Mouse (Mus musculus): ENCODE measurements at regions not wholly inside any gene's neighbourhood (a gene's known extent, or its start where the extent isn't known, plus 50 kb on each side); places are given as distances from the start of the nearest gene placed in this dataset.

- DNase-seq (ENCODE audit: low spot score in 2 of 2): no peak
Observed at GRCm38 (mm10) chr14:66584699-66585098, 575.7 kb upstream of the Gulo start.

DNA sequence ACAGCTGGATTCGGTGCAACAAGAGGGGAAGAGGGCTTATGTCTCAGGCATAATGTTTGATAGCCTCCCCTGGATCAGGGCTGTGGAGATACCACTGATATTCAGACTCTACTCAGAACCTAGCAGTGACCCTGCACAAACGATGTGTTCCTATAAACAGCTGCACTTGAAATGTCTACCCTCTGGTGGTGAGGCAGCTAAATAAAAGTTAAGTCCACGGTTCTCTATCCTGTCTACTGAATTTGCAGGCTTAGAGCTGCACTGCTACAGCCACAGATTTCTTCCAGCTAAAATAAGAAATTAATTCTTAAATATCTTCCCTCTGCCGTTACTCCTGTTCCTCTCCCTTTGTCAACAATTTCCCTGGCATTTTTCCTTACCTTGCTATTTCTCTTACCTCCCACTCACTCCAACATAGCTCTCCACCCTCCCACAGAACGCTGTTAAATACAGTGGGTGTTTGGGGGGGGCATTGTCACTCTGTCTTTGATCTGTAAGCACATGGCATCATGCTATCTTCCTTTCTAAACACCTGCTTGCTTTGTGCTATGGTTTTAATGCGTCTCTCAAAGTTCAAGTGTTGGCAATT, 571.0 kb upstream of the Gulo start:
- no peak for DNase-seq (ENCODE audit: low spot score in 2 of 2)

- DNase-seq (ENCODE audit: low spot score in 2 of 2): no peak
Observed at GRCm38 (mm10) chr14:66566600-66566999, 557.6 kb upstream of the Gulo start.

GRCm38 (mm10) chr14:66562744-66563143, 553.7 kb upstream of the Gulo start:
- DNase-seq (ENCODE audit: low spot score in 2 of 2): no peak

- no peak for DNase-seq (ENCODE audit: low spot score in 2 of 2)
Observed at GRCm38 (mm10) chr14:66561715-66562114, 552.7 kb upstream of the Gulo start.

DNA sequence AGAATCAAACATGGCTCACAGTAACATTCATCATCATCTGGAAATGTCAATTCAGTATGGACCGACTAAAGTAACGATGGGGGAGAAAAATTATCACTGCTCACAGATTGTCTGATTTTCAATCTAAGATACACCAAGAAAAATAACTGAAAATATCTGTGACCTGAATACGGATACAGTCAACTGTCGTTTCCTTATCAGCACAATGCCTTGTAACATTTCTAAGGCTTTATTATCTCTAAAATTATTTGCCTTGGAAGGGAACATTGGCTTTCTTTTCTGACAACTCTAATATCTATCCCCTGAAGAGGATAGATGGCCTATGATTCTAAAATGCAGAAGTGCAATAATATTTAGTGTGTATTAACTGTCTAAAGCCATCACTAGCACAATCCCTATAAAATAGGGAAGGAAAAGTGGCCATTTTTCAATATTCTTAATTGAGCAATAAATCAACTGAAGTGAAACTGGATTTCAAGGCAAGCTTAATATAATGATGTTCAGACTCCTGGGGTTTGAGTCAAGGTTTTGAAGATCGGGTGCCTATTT, 552.1 kb upstream of the Gulo start:
- no peak for DNase-seq (ENCODE audit: low spot score in 2 of 2)

- DNase-seq (ENCODE audit: low spot score in 2 of 2): no peak
Observed at GRCm38 (mm10) chr14:66558393-66558792, 549.4 kb upstream of the Gulo start.

DNA sequence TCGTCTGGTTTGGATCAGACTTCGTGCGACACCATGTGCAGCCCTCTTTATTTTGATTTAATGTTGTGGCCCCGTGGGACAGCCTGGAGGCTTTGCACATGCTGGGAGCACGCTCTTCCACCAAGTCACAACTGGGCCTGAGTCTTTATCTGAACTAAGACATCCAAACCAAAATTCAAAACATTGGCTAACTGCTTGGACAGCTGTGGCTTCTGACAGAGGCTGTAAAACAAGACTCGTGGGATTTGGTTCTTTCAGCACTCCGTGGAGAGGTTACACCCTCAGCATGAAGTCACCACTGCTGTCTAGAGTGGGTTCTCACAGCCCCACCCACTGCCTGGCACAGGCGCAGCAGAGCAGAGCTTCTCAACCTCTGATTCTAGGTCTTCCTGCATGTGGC, 548.6 kb upstream of the Gulo start:
- no peak for DNase-seq (ENCODE audit: low spot score in 2 of 2)

DNA sequence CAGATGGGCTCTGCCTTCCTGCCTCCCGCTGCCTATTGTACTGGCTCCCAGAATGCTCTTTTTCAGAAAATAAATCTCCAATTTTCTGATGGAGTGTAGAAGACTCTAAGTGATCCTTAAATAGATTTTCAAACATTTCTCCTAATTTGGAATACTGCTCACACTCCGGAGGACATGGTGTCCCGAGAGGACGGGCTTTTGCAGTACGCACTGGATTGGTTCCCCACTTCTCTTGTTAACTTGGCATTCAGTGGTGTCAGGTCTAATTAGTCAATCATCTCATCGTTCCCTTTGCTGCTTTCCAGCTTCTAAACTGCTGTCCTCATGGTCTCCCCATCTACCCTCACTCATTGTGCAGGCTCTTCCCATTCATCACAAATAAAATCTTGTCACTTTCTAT, 529.5 kb upstream of the Gulo start:
- no peak for DNase-seq (ENCODE audit: low spot score in 2 of 2)

GRCm38 (mm10) chr14:66534671-66535070, 525.7 kb upstream of the Gulo start:
- no peak for DNase-seq (ENCODE audit: low spot score in 2 of 2)

- no peak for DNase-seq (ENCODE audit: low spot score in 2 of 2)
Observed at GRCm38 (mm10) chr14:66528135-66528534, 519.1 kb upstream of the Gulo start.

- peak; percentile 11 to 34 for DNase-seq (ENCODE audit: low spot score in 2 of 2)
Observed at GRCm38 (mm10) chr14:66527061-66527460, 518.1 kb upstream of the Gulo start.

DNA sequence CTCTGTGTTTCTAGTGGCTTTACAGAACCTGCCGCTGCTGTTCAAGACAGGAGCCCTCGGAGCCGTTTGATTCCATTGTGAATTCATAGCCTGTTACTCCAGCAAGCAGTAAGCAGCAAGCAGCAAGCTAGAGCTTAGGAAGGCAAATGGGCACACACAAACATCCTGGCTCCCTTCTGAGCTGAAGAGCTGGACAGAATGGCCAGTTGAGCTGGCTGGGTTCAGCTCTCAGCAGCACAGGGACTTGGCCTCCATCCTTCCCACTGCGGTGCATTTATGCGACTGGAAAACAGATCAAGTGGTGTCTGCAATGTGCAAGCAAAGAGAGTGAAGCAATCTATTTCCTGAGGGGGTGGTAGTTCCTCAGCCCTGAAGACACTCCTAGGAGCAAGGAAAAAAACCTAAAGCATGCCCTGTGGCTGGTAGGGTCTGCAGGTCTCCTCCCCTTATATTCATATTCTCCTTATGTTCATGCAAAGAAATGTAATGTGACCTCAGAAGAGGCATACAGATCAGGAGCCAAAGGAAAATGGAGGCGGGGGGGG, 513.9 kb upstream of the Gulo start:
- peak; percentile 23 to 26 for DNase-seq (ENCODE audit: low spot score in 2 of 2)

- DNase-seq (ENCODE audit: low spot score in 2 of 2): no peak
Observed at GRCm38 (mm10) chr14:66521836-66522629, 513.0 kb upstream of the Gulo start.

DNA sequence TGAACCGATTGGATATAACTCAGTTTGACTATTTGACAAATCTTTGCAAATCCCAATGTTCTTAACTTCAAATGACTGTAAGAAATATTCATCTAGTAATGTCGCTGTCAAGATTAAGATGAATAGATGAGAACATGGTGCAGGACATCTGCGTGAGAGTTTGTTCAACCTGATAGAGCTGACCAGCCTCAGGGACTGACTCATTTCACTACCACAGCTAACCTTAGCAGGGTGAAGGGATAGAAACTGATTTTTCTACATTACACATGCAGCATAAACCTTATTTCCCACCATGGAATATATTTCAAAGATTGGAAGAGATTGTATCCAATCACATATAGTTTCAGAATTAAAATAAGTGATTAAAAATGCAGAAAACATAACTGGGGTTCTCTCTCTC, 507.8 kb upstream of the Gulo start:
- no peak for DNase-seq (ENCODE audit: low spot score in 2 of 2)

GRCm38 (mm10) chr14:66510750-66511149, 501.7 kb upstream of the Gulo start:
- no peak for DNase-seq (ENCODE audit: low spot score in 2 of 2)

DNA sequence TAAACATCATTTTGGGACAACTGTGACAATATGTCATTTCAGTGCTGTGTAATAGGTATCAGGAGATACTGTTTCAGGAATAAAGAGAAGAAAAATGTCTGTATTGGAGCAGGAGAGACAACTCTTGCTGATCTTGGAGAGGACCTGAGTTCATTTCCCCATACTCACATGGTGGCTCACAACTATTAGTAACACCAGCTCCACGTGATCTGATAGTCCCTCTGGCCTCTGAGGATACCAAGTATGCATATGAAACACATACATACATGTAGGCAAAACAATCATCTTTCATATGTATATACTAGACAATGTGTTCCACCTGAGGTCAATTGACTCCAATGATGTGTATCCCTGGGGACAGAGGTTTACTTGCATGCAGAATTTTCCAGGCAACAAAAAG, 501.2 kb upstream of the Gulo start:
- no peak for DNase-seq (ENCODE audit: low spot score in 2 of 2)

- DNase-seq (ENCODE audit: low spot score in 2 of 2): no peak
Observed at GRCm38 (mm10) chr14:66509706-66510105, 500.7 kb upstream of the Gulo start.

GRCm38 (mm10) chr14:66501995-66502394, 493.0 kb upstream of the Gulo start:
- DNase-seq (ENCODE audit: low spot score in 2 of 2): no peak

GRCm38 (mm10) chr14:66499896-66500295, 490.9 kb upstream of the Gulo start:
- peak; percentile 50 to 59 for DNase-seq (ENCODE audit: low spot score in 2 of 2)

DNA sequence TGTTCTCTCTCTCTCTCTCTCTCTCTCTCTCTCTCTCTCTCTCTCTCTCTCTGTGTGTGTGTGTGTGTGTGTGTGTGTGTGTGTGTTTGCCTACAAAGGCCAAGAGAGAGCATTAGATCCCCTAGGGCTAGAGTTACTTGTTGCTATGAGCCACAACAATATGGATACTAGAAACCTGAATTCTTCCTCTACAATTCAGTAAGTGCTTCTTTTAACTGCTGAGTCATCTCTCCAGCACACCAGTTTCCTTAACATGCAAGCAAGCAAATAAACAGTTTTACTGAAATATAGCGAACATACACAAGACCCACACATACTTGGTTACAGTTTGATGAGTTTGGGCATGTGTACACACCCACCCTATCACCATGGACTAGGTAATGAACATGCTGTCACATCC, 486.1 kb upstream of the Gulo start:
- no peak for DNase-seq (ENCODE audit: low spot score in 2 of 2)

- peak; percentile 80 to 93 for DNase-seq (ENCODE audit: low spot score in 2 of 2)
Observed at GRCm38 (mm10) chr14:66494518-66494923, 485.5 kb upstream of the Gulo start.

DNA sequence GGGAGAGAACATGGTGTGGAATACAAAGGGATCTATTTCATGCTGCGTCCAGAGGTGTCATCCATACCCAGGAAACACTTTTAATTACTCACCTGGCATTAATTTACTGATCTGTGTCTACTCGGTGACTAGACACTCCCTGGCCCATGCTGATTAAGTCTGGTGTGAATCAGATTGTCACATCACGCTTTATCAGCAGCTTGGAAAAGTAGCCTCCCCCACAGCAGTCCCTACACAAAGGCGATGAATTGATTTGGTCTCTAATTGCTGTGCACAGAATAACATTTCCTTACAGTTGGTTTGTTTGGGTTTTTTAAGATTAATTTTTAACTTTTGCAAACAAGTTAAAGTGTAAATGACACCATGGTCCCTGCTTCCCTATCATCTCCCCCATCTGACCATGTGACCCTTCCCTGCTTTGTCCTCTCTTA, 484.7 kb upstream of the Gulo start:
- DNase-seq (ENCODE audit: low spot score in 2 of 2): no peak

Measured in frontal cortex, postnatal 10 days (tissue).